Mouse (Mus musculus) embryo, embryonic 11.5 days (tissue): Measurements from ENCODE around the gene Vmn1r62.
"Not testable (repeated sequence)": the region's sequence is repeated elsewhere in the genome, so short reads cannot be mapped to it uniquely, and the experiment has no call there.

ENCODE experiments used
- DNase-seq: peaks from one replicate; pipeline ENCODE4 v3.0.0-alpha.2; 2012; ENCODE audit warnings: low read depth, low spot score

Vmn1r62 gene

DNA sequence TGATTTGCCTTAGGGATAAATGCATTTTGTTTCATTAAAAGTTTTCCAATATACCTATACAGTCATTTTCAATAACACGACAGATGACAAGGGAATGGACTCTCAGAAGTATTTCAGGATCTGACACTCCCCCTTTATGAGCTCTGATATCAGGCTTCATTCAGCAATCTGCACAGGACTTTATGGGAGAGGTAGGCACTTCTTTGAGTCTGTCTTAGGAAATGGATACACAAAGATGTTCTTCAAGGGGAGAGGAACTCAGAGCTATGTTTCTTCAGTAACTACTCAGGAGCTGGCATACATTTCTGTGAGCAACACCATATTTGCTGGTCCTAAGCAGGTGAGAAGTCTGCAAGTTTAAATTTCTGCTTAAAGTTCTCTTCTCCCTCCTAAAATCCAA is at the start of gene Vmn1r62:
Gene Vmn1r62 (plus strand): TSS at position 301 of the 400 bp plus-strand sequence.
- DNase-seq: not testable (repeated sequence)
